Mouse (Mus musculus) E14TG2a.4 (cell line): ENCODE measurements around the gene Rab44.

ENCODE experiments used
- CTCF ChIP-seq: conservative IDR thresholded peaks from 2 replicates; pipeline ENCODE4 v1.5.1; 2014; ENCODE audit warnings: low read length
- NANOG ChIP-seq: IDR thresholded peaks from 2 replicates; pipeline ENCODE4 v1.6.1; 2014; ENCODE audit warnings: borderline replicate concordance, low read length, mixed read lengths
- POU5F1 ChIP-seq: IDR thresholded peaks from 2 replicates; pipeline ENCODE4 v1.6.1; 2014; ENCODE audit warnings: low read length, borderline replicate concordance

GRCm38 (mm10) chr17:29096851-29097561 is 16.9 kb upstream of the Rab44 start:
- TF ChIP-seq CTCF (no peak), NANOG (no peak), POU5F1 (no peak)
